Mouse (Mus musculus): Measurements from ENCODE around the gene Ros1. TPM values are rescaled to one million over a fixed set of nuclear protein-coding genes. Genes with fewer than 3 reads are reported as not detected.

Gene Ros1
- total RNA-seq, 2 experiments from 2014 or later = 0.07 TPM; not detected in 1

- intact Hi-C loops (cut with DNase I) = no loop called here
These were observed 171.0 kb downstream of the Ros1 start for GRCm38 (mm10) chr10:52024053-52024410.

GRCm38 (mm10) chr10:52023213-52024052, 171.6 kb downstream of the Ros1 start:
- peak in 1 of 2 experiments; percentile 12 for DNase-seq
- intact Hi-C loops (cut with DNase I) = no loop called here

More at GRCm38 (mm10) chr10:52024053-52024410, 171.0 kb downstream of the Ros1 start:
- DNase-seq = no peak

GRCm38 (mm10) chr10:52022413-52023212, 172.4 kb downstream of the Ros1 start, which contains the start of gene Vgll2:
Gene Vgll2 (plus strand): TSS chr10:52022502.
- DNase-seq = peak; percentile 17 to 27
- intact Hi-C loops (cut with DNase I) = no loop called here

GRCm38 (mm10) chr10:52021736-52022394, 173.2 kb downstream of the Ros1 start:
- intact Hi-C loops (cut with DNase I) = no loop called here
- no peak for DNase-seq

GRCm38 (mm10) chr10:52021231-52021630, 173.8 kb downstream of the Ros1 start:
- intact Hi-C loops (cut with DNase I) = no loop called here
- no peak for DNase-seq

- no peak for DNase-seq
- intact Hi-C loops (cut with DNase I) = no loop called here
These were observed 176.6 kb downstream of the Ros1 start for GRCm38 (mm10) chr10:52018471-52018870.

Small RNA genes within 50 kb of the gene (microRNA-seq; reads per million reads assigned to microRNA genes)
- 0 reads per million in 2 experiments for gene Gm24084

Other genes with a start within 250 kb of the Ros1 start
- gene Vgll2, start 172.7 kb downstream of the Ros1 start, total RNA-seq (2021) = not detected
- 1 to 10 TPM; 8.6 TPM for gene Dcbld1, start 38.4 kb upstream of the Ros1 start, total RNA-seq (2021)
- not detected for gene Gm26741, start 163.5 kb upstream of the Ros1 start, total RNA-seq (2021)
- gene Gopc, start 186.9 kb upstream of the Ros1 start, total RNA-seq (2021) = 10 to 100 TPM; 20.9 to 21.4 TPM
- gene Nepn, start 193.7 kb upstream of the Ros1 start, total RNA-seq (2021) = not detected
- 10 to 100 TPM; 28.5 to 33.0 TPM for gene Nus1, start 222.3 kb upstream of the Ros1 start, total RNA-seq (2021)

All from heart, postnatal 10 days (tissue).